Mouse (Mus musculus) 3T3-L1 (cell line): Measurements from ENCODE around the gene Baiap3.
A peak's percentile ranks its signal among the peaks of the same experiment; 100 is the strongest.

Experiments
- DNase-seq: peaks from one replicate; pipeline ENCODE4 v3.0.0-alpha.2; 2015; ENCODE audit warnings: low read depth, low spot score

Gene Baiap3

GRCm38 (mm10) chr17:25210680-25211466, 45.3 kb downstream of the Baiap3 start:
- peak; percentile 19 for DNase-seq

GRCm38 (mm10) chr17:25210006-25210405, 46.2 kb downstream of the Baiap3 start:
- no peak for DNase-seq

GRCm38 (mm10) chr17:25202401-25202800, 53.8 kb downstream of the Baiap3 start:
- no peak for DNase-seq
